Mouse (Mus musculus) cerebellum, adult 2 months (tissue): ENCODE results near the gene Gm3880.

Experiments
- CTCF ChIP-seq: fragments of 200-500 bp; IDR thresholded peaks from 2 replicates; pipeline ENCODE4 v1.5.1; 2011; ENCODE audit warnings: low read depth, mild to moderate bottlenecking, control low read depth, low read length, moderate library complexity, borderline replicate concordance; ENCODE audit not compliant: insufficient read depth
- POLR2A ChIP-seq: fragments of 200-500 bp; IDR thresholded peaks from 2 replicates; pipeline ENCODE4 v1.6.1; 2011; ENCODE audit warnings: low read length, control low read depth, borderline replicate concordance; ENCODE audit not compliant: insufficient read depth

DNA sequence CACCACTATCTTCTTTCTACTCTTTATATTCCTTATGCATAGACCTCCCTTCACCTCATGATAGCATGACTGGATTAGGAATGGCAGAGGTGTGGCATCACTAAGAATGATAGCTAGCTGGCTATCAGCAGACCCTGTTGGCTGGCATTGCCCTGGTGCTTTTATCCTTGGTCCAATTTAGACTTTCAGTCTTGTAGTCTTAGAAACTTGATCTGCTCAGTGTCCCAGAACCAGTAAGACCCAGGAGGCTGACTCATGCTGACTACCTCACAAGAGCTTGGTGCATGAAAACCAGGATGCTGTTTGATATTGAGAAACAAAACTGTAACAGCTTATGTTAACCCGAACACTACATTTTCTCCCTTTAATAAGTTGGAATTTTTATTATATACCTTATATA, 41.1 kb downstream of the Gm3880 start:
- TF ChIP-seq POLR2A = no peak
- no peak for TF ChIP-seq CTCF
